Mouse (Mus musculus): Measurements from ENCODE around the gene Eif4e2.

Eif4e2 gene

DNA sequence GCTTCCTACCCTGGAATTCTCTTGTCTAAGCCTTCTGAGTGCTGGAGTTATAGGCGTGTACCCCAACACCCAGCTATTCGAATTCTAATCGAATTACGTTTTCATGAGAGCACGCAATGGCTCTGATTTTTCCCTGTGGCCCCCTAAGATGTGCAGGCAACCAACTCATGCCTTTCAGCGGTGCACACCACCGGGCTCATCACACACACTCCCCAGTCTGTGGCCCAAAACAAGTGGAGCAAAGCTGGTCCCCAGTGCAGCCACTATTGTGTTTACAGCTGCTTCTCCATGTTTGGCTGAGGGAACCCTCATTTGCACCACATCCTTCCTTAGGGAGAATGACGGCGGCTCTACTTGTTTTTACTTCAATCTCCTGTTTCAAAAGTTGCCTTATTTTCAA lies 49.5 kb downstream of the Eif4e2 start:
- no peak for DNase-seq (ENCODE audit: low spot score)

DNA sequence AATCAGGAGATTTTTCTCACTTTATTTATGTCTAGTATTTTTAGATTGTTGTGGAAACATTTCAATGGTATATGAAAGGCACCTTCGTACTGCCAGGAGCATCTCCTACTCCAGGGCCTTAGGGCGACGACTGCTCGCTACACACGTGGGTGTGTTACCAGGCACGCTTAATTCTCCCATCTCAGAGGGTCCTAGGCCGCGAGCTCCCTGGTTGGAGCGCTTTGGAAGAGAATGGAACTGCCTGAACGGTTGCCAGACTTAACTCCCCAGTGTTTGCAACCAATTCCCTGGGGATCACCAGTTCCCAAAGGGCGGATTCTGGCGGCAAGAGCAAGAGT lies 50.1 kb downstream of the Eif4e2 start:
- no peak for DNase-seq (ENCODE audit: low spot score)

DNA sequence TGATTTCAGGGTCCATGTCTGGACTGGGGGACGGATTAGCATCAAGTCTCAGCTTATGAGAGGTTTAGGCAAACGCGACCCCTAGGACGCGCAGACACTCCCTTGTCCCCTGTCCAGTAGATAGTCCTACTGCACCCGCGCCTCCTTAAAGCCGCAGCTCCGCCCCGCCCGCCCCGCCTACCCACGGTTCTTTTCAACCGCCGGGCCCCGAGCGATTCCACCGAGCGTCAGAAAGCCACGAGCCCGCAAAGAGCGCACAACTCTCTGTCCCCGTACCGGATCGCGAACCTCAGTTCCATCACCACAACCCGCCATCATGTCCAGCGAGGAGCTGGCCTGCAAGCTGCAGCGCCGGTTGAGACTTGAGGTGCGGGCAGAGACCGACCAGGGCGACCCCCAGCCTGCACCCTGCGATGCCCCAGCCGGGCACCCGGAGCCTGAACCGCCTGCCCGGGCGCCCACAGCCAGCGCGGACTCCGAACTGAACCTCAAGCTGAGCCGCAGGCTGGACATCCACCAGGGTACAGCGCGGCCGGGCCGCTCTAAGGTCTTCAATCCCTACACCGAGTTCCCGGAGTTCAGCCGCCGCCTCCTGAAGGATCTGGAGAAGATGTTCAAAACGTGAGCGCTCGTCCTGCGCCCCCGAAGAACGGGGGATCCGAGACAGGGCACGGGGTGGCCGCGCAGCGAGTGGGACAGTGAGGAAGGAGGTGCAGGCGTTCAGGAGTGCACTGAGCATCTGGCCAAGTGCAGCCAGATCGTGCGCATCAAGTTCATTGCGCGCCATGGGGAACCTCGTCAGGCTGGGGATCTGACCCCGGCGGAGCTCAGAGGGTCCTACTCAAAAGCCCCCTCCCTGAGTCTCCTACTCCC lies 50.7 kb downstream of the Eif4e2 start, which contains the start of gene Efhd1:
TSS of gene Efhd1 (plus strand) at position 230 of the 873 bp plus-strand sequence.
- DNase-seq (ENCODE audit: low spot score) = no peak

DNA sequence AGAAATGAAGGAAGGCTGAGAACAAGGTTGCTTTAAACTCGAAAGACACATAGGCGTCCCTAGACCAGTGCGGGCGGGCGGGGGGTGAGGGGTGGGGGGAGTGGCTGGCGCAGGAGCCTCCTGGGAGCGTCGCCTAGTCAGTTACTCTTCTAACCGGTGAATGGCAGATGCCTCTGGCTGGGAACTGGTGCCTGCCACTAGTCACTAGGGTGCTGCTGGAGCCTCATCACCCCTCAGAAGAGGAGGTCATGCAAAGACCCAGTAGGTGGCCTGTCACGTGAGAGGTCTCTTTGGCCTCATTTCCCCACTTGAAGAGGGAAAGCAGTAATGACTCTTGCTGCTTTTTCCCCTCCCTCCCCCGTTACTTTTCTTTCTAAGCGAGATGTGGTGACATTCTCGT lies 51.5 kb downstream of the Eif4e2 start:
- no peak for DNase-seq (ENCODE audit: low spot score)

DNA sequence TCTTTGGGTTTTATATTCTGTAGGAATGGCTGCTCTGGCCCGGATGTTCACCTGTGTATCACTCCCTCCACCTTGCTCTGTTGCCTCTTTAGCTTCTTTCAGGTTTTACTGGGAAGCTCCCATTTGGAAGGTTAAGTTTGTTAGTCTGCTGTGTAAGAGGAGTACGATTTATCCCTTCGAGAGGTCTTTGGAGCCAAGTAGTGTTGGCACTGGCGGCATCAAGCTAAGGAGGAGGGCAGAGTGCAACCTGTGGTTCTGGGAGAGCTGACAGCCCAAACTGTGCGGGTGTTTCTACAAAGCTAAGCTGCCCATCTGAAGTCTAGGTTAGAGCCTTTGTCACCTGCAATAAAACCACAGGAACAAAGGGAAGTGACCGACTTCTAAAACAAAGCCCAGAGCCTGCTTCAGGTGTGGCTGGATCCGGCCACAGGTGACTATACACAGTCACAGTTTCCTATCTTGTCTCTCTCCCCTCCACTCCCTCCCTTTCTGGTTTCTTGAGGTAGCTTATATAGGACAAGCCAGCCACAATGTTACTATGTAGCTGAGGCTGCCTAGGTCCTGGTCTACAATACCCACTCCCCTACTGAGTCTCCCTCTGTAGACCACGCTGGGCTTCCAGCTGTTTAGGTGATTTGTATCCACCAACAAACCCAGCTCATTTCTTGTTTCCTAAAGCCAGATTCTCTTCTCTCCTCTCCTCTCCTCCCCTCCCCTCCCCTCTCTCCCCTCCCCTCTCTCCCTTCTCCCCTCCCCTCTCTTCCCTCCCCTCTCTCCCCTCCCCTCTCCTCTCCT lies 52.8 kb downstream of the Eif4e2 start:
- DNase-seq (ENCODE audit: low spot score) = no peak

DNA sequence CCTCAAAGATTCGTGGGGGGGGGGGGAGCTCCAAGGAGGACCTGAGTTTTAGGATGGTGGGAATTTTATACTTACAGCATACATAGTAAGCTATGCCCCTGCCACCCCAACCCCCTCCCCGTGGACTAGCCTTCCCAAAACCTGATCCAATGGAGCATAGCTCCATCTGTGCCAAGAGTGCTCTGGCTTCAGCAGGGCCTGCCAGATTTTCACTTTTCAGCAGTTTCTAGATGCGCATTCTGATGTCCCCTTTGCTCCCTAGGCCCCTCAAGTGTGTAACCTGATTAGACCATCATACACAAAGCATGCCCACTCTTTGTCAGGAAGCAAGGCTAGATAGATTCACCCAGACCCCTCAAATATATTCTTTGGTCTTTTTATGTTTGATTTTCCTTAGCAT lies 56.5 kb downstream of the Eif4e2 start:
- no peak for DNase-seq (ENCODE audit: low spot score)

DNA sequence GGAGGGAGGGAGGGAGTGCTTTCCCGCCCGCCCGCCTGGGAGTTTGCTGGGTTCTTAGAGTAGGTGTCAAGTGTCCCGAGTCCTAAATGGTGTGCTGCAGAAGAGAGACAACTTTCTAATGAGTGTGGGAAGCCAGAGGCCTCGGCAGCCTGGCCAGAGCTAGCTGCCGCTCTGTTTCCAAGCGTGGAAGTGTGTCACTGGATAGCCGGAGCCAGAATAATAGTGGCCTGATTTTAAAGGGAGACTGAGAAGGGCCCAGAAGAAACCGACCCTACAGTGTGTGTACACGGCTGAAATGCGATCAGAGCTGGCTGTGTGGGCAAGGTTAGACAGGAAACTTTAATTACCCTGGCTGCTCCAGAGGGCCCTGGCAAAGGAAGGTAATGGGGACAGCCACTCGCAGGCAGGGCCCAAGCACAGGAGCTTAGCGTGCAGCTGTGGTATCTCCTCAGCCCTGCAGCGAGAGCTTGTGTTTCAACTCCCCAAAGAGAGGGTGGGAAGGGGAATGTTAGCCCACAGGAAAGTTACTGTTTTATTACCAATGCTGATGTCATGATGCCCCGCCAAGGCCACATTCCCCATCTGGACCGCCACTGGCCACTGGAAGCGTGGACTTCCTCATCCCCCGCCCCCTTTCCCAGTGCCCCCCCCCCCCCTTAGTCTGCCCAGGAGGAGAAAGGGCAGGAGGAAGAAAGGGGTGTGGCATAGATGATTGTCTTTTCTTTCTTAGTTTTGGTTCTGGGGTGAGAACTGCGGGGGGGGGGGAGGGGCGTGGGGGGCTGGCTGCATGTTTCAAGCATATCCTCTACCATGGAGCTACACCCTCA lies 57.1 kb downstream of the Eif4e2 start:
- DNase-seq (ENCODE audit: low spot score) = no peak

DNA sequence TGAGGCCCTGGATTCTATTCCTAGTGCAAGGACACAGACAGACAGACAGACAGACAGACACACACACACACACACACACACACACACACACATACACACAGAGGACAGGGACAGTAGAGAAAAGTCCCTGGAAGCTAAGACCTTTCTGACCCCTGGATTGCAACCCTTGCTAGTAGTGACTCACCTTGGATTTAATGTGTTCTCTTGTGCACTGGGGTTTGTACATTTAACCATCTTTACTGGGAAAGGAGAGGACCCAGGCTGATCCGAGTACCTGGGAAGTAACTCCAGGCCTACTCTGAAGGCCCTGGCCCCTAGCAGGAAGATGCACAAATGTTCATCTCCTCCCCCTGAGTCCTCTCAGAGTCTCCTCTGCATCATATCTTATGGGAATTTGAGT lies 57.9 kb downstream of the Eif4e2 start:
- no peak for DNase-seq (ENCODE audit: low spot score)

DNA sequence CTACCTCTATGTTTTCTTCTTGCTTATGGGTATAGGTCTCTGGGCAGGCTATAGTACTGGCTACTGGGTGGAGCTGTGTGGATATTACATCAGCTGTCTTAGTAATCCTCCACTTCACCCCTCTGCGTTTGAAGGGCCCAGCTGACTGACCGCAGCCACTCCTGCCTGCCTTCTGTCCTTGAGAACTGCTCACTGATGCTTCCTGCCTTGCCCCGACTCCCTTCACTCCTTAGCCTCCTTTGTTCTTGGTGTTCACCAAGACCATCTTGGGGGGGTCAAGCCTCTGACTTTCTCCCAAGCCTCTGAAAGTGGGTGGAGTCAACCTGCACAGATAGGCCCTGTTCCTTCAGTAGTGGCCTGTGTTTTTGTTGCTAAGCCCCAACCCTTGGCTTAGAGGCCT lies 58.7 kb downstream of the Eif4e2 start:
- DNase-seq (ENCODE audit: low spot score) = no peak

DNA sequence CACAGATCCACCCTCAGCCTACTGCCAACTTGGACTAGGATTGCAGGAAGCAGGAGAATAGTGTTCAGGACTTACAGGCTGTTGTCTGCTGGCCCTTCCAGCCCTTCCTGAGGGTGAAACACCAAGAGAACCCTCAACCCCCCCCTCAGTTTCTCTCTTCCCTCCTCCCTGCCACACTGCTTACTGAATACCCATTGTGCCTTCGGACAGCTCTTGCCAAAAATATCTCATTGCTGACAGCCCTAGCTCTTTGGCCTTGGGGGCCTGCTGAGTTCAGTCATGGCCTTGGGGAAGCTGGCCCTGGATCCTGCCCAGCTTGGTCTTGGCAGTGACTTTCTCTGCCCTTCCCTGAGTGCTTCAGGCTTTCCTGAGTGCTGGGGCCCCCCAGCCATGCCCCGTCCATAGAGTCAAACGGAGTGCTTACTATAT lies 59.8 kb downstream of the Eif4e2 start:
- DNase-seq (ENCODE audit: low spot score) = no peak

DNA sequence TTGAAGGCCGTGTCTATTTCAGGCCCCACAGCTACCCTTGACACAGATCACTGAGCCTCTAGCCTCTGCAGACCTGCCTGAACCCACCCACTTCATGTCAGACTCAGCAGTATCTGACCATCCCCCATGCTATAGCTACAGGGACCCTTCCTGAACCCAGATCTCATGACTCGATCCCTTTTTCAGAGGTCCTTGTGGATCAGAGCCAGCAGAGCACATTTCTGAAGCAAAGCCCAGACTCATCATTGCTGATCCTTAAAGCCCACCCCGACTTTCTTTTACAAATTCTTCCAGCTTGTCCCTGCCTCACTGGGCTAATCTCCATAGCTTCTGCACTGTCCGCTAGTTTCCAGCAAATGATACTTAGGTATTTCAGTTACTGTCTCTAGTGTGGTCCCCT lies 60.4 kb downstream of the Eif4e2 start:
- DNase-seq (ENCODE audit: low spot score) = no peak

DNA sequence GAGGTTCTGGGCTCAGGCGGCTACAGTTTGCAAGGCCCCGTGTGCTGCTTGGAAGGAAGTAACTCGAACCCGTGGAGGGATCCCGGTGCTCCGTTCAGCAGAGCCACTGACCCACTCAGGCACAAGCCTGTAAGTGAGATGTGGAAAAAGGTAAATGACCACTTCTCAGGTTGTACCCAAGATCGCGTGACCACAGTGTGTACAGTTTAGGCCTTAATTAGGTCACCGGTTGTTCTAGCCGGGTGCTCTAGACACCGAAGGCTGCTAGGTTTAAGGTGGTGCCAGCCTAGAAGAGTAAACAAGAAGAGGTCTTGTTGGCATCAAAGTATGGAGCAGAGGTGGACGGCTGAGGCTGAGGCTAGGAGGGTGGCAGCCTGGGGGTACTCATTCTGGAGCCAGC lies 61.4 kb downstream of the Eif4e2 start:
- no peak for DNase-seq (ENCODE audit: low spot score)

DNA sequence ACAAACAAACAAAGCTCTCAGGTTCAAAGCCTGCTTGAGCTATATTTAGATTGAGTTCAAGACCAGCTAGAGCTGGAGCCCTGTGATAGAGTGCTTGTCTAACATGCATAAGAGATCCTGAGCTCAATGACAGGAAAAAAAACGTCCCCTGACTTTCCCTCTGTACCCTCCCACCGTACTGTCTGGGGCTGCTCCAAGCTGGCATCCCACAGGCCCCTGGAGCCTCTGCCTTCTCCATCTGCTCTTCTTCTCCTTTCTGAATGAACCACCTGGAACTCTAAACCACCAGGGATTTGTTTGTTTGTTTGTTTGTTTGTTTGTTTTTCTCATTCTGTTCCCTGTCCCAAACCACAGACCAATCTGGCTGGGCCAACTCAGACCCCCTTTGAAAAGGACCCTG lies 62.3 kb downstream of the Eif4e2 start:
- no peak for DNase-seq (ENCODE audit: low spot score)

DNA sequence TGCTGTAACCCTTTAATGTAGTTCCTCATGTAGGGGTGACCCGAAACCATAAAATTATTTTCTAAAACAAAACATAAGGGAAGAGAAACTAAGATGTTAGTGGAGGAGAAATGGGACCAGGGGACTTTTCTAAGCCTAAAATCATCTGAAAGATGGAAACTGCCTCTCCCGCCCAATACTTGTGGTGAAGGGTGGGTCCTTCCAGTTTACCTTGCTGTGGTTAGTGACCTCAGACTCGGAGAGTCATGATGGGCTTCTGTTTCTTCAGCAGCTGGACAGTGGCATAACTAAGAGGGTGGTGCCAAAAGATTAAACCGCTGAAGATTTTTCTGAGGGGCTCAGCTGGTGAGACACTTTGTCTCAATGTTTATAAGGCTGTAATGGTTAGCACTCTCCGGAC lies 66.6 kb downstream of the Eif4e2 start:
- DNase-seq (ENCODE audit: low spot score) = no peak

DNA sequence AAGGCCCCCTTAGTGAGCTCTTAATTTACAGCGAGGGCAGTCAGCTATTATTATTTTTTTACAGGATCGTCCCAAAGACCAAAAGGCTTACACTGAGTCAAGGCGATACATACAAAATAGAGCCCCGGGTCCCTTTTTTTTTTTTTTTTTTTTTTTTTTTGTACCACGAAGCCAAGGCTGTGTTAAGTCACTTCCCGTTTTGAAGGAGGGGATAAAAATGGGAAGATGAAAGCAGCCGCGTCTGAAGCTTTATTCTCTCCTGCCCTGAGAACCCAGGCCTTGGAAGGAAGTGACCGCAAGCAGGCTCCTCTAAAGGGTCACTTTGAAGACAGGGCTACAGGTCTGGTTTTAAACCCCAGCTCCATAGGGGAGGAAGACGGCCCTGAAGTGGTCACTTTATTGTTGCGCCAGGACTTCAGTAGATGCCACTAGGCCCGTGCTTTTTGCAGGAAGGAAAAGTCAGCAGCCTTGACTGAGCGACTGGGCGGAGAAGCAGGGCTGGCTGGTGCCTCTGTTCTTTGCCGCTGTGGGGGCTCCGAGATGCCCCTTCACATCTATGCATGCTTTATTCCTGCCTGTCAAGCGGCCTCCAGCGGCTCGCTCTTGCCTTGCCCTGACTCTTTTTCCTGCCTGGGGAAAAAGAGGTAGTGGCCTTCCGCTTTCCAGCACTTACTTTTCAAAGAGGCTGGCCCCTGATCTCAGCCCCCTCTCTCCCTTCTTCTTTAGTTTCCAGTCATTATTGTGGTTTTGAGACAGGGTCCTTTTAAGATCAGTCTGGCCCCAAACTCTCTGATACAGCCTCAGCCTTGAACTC lies 68.1 kb downstream of the Eif4e2 start:
- no peak for DNase-seq (ENCODE audit: low spot score)

DNA sequence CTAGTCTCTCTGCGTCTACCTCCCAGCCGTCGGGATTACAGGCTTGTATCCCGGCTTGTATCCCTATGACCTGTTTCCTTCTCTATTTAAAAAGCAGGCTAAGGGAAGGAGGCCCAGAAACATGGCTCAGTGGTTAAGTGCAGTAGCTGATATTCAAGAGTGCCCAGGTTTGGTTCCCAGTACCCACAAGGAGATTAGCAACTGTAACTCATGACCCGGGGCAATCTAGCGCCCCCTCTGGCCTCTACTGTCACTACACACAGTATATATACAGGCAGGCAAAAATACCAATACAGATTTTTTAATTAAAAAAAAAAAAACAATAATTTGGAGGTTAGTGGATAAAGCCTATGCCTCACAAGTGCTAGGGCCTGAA lies 68.7 kb downstream of the Eif4e2 start:
- DNase-seq (ENCODE audit: low spot score) = no peak

DNA sequence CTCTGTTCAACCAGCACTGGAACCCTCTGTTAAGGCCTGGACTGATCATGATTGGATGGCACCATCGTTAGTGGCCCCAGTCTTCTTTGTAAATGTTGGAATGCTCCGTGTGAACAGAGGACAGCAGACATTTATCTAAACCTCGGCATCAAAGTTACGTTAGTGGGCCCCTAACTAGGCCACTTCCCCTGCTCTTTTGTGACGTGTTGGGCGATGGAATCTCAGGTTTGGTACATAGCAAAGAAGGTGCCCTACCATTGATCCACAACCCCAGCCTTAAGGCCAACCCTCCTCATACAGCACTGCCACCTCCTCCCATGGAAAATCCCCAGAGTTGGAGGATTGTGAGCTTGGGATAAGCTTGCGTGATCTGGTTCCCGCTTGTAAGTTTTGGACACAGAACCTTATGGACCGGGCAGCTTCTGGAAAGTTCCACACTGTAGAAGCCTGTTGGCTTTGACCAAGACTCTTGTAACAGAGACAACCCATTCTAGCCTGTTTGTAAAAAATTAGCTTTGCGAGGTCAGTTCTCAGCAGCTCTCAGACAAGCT lies 69.8 kb downstream of the Eif4e2 start:
- no peak for DNase-seq (ENCODE audit: low spot score)

DNA sequence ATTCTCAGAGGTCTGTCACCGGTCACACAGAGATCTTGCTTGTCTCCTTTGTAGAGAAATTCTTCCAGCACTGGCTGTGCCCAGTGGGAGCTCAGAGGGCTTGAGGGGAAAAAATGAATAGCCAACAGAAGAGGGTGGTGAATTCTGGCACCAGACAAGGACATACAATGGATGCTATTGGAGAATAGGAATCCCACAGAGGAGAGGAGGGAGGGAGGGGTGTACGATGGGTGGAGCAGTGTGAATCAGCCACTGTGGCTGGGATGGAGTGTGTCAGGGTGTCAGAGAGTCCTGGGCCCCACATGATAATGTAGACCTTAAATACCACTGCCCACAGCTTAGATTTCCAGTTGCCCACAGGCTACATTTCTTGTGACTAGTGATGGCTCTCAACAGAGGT lies 73.4 kb downstream of the Eif4e2 start:
- DNase-seq (ENCODE audit: low spot score) = no peak

Data from T-cell, adult 2 months (primary cell).